Mouse (Mus musculus) ES-Bruce4 (cell line): ENCODE data around the gene Ube2a.

Experiments
- CTCF ChIP-seq: IDR thresholded peaks from one replicate; pipeline ENCODE4 v1.8.1; 2011; ENCODE audit warnings: low read depth, low read length
- EP300 ChIP-seq: IDR thresholded peaks from 2 replicates; pipeline ENCODE4 v1.6.1; 2011; ENCODE audit warnings: low read depth, low read length; ENCODE audit not compliant: insufficient read depth
- POLR2A ChIP-seq: IDR thresholded peaks from one replicate; pipeline ENCODE4 v1.8.1; 2011; ENCODE audit warnings: low read length; ENCODE audit not compliant: insufficient read depth

DNA sequence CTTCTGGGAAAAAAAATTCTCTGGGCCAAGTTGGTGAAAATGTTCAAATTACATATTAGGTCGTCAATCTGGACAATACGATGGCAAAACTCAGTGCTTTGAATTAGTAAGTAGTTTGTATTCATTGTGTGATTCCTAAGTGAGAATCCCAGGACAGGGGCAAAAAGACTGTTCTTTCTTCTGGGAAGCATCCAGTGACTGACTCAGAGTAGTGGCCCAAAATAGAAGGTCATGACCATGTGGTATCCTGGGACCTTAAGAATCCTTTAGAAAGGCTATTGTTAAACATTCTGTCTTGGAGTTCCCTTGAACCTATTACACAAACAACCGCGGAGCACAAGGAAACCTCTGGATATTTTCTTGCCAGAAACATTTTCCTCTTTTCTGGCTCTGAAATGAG lies 47.6 kb downstream of the Ube2a start:
- no peak for TF ChIP-seq EP300
- no peak for TF ChIP-seq CTCF
- TF ChIP-seq POLR2A, result no peak
